Mouse (Mus musculus): ENCODE results near the gene Glis2.

Glis2 gene

GRCm38 (mm10) chr16:4603453-4603837 is 8.9 kb downstream of the Glis2 start:
- DNase-seq (ENCODE audit: low spot score in 2 of 2), result no peak

GRCm38 (mm10) chr16:4604293-4604837 is 9.9 kb downstream of the Glis2 start:
- no peak for DNase-seq (ENCODE audit: low spot score in 2 of 2)

DNA sequence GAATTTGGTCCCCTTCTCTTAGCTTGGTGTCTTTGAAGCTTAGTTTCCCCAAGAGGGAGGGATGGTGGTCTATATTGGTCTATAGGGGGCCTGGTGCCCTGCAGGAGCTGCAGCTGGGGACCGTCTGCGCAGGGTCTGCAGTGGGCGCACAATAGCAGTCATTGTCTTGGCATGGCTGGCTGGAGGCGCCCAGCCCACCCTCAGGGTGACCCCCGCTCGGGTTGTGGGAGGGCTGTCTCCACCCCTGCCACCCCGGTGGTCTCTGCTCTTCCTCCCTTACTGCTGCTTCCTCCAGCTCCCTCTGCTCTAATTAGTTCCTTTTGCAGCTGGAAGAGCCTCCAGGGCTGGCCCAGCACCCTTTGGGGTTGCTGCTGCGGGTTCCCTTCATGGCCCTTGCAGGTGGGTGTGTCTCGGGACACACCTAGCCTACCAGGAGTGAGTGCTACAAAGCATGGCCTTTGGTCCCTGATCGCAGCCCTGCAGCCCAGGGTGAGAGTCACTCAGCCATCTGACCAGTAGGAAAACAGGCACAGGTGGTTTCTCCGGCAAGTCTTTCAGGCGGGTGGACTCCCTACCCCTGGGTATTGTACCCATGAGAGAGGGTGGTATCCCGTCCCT is 11.1 kb downstream of the Glis2 start:
- no peak for DNase-seq (ENCODE audit: low spot score in 2 of 2)

DNA sequence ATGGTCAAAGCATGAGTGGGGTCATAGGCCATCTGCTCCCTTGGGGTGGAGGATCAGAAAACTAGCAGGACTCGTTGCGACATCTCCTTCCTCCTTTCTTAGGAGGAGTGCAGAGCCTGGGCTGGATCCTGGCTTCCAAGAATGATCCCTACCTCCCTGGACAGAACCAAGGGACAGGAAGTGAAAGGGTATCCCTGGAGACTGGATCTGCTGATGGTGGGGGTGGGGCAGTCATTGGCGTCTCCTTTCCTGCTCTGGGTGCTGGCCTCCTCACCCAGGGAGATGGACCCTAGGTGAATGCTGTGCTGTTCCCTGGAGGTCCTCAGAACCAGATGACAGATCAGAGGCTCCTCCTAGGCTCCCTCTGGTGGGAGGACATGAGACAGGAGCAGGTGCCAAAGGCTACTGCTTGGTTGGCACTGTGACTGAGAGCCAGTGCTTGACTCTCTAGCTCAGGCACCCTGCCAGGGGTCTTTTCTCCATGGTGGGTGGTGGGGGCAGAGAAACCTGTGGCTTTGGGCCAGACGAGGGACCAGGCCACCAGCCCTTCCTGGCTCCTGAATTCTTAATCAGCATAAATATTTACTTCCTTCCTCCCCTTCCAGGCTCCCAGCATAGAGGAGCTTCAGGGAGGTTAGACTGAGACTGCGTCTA is 12.0 kb downstream of the Glis2 start:
- no peak for DNase-seq (ENCODE audit: low spot score in 2 of 2)

GRCm38 (mm10) chr16:4607818-4608531 is 13.5 kb downstream of the Glis2 start:
- peak; percentile 54 to 76 for DNase-seq (ENCODE audit: low spot score in 2 of 2)

- no peak for DNase-seq (ENCODE audit: low spot score in 2 of 2)
Measured at GRCm38 (mm10) chr16:4608532-4609059, 14.1 kb downstream of the Glis2 start.

GRCm38 (mm10) chr16:4611193-4611592 is 16.7 kb downstream of the Glis2 start:
- no peak for DNase-seq (ENCODE audit: low spot score in 2 of 2)

GRCm38 (mm10) chr16:4611676-4612075 is 17.2 kb downstream of the Glis2 start:
- DNase-seq (ENCODE audit: low spot score in 2 of 2), result no peak

DNA sequence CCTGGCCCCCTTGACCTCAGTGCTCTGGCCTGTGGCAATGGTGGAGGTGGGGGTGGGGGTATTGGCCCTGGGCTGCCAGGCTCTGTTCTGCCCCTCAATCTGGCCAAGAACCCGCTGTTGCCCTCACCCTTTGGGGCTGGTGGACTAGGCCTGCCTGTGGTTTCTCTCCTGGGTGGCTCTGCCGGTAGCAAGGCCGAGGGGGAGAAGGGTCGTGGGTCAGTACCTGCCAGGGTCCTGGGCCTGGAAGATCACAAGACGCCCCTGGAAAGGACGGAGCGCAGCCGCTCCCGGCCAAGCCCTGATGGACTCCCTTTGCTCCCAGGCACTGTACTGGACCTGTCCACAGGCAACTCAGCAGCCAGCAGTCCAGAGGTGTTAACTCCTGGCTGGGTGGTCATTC is 19.2 kb downstream of the Glis2 start:
- DNase-seq (ENCODE audit: low spot score in 2 of 2), result no peak

GRCm38 (mm10) chr16:4614639-4615038 is 20.1 kb downstream of the Glis2 start:
- DNase-seq (ENCODE audit: low spot score in 2 of 2), result no peak

- no peak for DNase-seq (ENCODE audit: low spot score in 2 of 2)
Measured at GRCm38 (mm10) chr16:4615297-4615696, 20.8 kb downstream of the Glis2 start.

DNA sequence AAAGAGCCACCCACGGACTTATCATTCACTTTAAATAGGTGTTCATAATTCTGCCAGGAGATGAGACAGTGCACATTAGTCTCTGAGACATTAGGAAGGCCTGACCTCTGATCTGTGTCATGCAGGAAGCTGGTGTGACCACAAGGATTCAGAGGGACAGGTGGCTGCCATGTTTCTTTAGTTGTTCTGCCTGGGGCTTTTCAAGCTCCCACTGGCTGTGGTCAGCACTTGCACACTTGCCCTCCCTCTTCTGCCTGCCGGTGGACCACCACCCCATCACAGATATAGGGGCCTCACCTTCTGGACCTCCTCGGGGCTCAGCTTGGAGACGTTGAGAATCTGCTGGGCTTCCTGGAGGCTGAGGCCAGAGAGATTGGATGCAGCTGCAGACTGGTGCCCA is 22.3 kb downstream of the Glis2 start:
- no peak for DNase-seq (ENCODE audit: low spot score in 2 of 2)

DNA sequence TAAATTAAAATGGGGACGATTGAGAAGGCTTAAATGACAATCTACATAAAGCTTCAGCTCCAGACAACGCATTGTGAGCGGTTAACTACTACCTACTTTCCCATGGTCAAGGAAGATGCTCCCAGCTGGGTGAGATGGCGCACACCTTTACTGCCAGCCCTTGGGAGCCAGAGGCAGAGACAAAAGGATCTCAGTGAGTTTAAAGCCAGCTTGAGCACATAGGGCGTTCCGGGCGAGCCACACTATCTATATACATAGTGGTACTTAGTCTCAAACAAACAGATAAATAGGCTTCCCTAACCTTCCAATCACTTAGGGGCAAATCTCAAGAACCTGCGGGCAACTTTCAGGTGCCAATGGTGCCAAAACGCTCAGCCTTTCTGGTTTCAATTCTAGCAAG is 29.6 kb downstream of the Glis2 start:
- no peak for DNase-seq (ENCODE audit: low spot score in 2 of 2)

DNA sequence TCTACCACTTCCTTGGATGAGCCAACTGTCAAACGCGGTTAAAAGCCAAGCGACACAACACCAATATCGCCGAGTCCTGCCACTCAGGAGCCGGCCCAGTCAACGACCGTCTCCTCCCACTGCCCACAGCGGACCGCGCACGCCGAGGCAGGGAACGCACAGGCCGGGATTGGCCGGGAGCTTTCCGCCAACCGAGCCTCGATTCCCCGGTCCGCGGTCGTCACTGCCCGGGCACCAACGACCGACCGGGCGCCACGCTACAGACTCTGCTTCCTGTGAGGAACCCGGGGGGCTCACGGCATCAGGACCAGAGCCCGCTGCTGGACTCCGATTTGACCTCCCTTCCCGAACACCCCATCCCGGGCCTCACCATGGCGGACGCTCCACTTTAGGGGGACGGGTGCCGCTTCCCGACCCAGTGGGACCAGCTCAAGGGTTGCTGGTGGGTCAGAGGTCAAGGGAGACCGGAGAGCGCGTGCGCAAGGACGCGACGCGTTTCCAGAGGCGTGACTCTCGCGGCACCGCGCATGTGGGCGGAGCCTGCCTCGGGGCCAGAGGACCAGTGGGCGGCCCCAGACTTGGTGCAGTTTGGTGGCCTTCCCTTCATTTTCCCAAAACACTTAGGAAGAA is 30.1 kb downstream of the Glis2 start, which contains the start of gene Pam16:
TSS of gene Pam16 (minus strand) at position 508 of the 630 bp plus-strand sequence.
- DNase-seq (ENCODE audit: low spot score in 2 of 2), result peak; percentile 82 to 83

GRCm38 (mm10) chr16:4627105-4627504 is 32.6 kb downstream of the Glis2 start:
- no peak for DNase-seq (ENCODE audit: low spot score in 2 of 2)

DNA sequence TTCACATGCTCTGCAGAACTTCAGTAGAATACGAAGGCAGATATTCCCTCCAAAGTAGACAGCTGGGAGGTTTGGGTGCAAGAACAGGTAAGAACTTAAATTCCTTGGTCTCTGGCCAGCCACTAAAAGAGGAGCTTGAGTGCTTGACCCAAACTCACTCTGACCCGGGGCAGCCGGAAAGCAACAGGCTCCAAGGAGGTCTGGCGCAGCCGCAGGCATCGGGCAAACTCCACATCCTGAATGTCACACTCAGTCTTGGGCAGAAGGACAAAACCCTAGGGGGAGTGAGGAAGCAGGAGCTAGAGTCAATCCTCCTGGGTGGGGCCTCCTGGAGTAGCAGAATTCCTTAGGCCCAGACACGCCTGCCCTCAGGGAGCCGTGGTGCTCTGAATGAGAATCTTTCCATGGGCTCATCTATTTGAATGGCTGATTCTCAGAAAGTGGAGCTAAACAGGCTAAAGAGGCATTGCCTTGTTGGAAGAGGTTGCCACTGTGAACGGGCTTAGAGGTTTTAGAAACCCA is 34.4 kb downstream of the Glis2 start:
- DNase-seq (ENCODE audit: low spot score in 2 of 2), result no peak

DNA sequence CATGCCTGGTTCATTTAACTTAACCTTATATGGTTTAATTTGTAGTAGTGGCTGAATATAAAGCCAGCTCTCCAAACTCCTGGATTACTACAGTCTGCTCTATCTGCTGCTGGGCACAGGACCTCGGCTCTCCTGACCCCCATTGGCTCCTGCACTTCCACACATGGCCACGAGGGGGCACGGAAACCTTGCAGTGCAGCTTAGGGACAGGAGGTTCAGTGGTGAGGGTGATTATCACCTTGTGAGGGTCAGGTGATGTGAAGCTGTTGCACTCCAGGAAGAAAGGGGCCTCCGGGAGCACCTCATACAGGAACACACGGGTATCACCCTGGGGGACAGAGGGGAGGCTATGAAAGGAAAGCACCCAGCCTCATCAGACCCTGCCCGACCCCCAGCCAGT is 35.4 kb downstream of the Glis2 start:
- peak; percentile 66 to 77 for DNase-seq (ENCODE audit: low spot score in 2 of 2)

DNA sequence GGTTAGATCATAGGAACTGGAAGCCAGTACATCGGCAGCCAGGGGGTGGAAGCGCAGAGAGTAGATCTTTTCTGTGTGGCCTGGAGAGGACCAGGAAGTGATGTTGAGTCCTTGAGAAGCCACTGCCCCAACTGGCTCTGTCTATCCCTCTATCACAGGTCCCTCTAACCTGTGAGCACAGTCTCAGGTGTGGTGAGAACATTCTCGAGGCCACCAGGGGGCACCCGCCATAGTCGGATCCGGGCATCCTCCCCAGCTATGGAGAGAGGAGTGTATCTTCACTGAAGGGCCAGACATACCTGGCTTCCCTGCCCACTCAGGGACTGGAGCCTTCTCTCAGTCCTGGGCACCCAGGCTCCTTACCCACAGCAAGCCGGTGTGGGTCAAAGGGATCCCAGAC is 37.5 kb downstream of the Glis2 start:
- DNase-seq (ENCODE audit: low spot score in 2 of 2), result no peak

DNA sequence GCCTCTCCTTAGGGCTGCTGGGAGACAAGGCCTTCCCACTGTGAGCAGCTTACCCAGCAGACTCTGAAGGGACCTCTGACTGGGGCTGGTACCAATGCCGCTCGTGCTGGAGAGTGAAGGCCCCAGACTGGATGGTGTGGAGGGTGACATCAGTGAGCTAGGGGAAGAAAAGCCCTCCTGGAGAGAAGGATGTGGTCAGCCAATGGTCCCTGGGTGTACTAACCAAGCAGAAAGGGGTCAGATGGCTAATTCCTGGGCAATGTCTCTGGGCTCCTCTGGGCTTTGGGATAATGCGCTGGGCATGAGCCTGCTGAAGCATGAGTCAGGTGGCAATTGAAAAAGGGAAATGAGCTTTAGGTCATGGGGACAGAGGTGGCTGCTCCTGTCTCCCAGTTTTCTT is 39.1 kb downstream of the Glis2 start:
- no peak for DNase-seq (ENCODE audit: low spot score in 2 of 2)

DNA sequence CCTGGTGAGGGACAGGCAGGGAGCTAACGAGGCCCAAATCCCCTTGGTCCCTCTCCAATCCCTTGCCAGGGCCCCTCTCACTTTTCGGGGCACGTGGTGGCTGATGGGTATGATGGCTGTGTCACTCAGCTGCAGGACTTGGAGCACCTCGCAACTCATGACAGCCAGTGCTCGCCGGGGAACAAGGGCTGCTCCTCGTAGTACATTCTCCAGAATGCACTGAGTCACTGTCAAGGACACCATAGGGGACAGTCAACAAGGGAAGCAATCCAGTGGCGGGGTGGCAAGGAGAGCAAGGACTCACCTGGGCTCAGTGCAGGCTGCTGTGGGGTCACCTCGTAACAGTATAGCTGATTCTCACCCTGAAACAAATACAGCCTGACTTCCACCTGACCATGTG is 40.2 kb downstream of the Glis2 start:
- no peak for DNase-seq (ENCODE audit: low spot score in 2 of 2)

DNA sequence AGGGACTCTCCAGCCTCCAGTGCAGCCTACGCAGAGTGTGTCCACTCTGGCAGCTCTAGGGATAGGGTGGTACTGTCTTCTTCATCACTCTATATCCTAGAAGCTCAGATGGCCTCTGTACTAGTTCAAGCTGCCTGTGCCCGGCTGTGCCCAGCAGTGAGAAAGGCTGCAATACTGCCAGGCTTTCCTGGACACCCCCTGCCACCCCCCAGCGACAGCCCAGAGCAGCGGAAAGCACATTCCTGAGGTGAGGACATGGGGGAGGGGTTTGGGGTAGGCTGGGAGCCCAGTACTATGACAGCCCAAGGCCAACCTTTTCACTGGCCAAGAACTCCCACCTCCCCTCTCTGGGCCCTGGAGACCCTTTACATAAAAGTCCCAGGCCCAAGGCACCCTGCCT is 41.2 kb downstream of the Glis2 start:
- DNase-seq (ENCODE audit: low spot score in 2 of 2), result no peak

- DNase-seq (ENCODE audit: low spot score in 2 of 2), result no peak
Measured at GRCm38 (mm10) chr16:4638891-4639390, 44.4 kb downstream of the Glis2 start.
